Mouse (Mus musculus): ENCODE results near the gene Serpinb8.

Serpinb8 gene

DNA sequence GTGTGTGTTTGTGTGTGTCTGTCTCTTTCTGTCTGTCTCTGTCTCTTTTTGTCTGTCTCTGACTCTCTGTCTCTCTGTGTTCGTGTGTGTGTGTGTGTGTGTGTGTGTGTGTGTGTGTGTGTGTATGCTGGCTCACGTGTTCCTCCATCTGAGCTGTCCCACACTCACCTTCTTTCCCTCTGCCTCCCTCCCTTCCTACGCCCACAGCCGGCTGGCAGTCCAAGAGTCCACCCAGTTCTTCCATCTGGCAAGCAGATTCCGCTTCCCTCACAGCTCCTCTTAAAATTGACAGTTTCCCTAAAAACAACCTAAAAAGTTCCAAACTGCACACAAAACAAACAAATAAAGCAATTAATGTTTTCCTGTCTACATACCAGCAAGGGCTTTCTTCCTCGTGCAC, 55.3 kb downstream of the Serpinb8 start:
- DNase-seq, result peak; percentile 63 to 85

DNA sequence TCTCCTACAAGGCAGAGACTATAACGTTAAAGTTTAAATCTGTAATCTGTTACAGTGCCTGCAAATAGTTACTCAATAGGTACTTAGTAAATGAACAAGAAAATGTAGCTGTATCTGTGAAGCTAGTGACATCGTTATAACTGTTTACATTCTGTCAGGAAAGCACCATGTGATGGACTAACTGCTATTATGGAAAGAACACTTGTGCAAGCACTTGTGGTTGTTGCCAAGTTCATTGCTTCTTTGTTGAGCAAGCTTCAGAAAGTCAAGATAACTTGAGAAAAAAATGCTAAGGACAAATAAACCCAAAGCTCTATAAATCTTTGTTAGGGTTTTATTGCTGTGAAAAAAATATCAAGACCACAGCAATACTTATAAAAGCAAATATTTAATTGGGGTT, 67.9 kb downstream of the Serpinb8 start:
- no peak for DNase-seq
